Mouse (Mus musculus) stomach, postnatal 0 days (tissue): ENCODE measurements at regions not wholly inside any gene's neighbourhood (a gene's known extent, or its start where the extent isn't known, plus 50 kb on each side); places are given as distances from the start of the nearest gene placed in this dataset.

Experiments used
- CTCF ChIP-seq: IDR thresholded peaks from 2 replicates; pipeline ENCODE4 v1.5.1; 2016; ENCODE audit warnings: antibody characterized with exemption, low read depth, mild to moderate bottlenecking, moderate library complexity
- EP300 ChIP-seq: optimal IDR thresholded peaks from 2 replicates; pipeline ENCODE3; 2016; ENCODE audit warnings: antibody characterized with exemption

DNA sequence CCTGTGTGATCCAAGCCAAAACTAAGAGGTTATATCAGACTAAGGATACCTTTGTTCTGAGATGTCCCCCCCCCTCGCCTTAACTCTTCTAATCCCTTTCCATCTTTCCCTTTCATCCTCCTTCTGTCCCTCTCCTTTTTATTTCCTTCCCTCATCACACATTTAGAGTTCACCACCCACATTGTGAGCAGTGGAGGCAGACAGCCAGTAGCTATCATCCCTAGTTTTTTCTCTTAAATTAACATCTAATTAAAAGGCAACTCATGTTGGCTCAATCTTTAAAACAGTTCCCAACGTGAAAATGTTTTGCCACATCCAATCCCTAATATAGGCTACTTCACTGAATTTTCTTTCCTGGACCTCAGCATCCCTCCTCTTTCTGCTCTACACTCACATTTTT lies 138.0 kb downstream of the Cst10 start:
- TF ChIP-seq CTCF (no peak), EP300 (no peak)
